8 mouse cellular contexts compared by ENCODE assay signal in genomic region chr2:91921181-91921789, GRCm38 (mm10). TPM values are rescaled to one million over a fixed set of nuclear protein-coding genes. Genes with fewer than 3 reads are reported as not detected.
DNase-seq lines count a peak whose midpoint lies in the region; ATAC-seq and TF ChIP-seq lines count a peak whose summit lies in the region.

No protein-coding gene starts in this region.

- no peak overlapping the region for H3K4me3 ChIP-seq in G1E (ENCODE audit: low read depth, low read length)
- H3K4me3 ChIP-seq in embryonic facial prominence, embryonic 10.5 days: peak overlapping the region; percentile 72
- H3K4me3 ChIP-seq in heart, postnatal 0 days (ENCODE audit: low read depth, low read length): peak overlapping the region; percentile 53
- no peak overlapping the region for H3K4me3 ChIP-seq in cerebellum, adult 2 months (replicated peaks; ENCODE audit: insufficient read depth, low read depth, low read length)

- TF ChIP-seq POLR2A in cerebellum, adult 2 months (IDR thresholded peaks at IDR 0.05; ENCODE audit: borderline replicate concordance, insufficient read depth, low read length): no peak

- no peak for TF ChIP-seq CTCF in G1E (IDR thresholded peaks at IDR 0.05; ENCODE audit: low read depth, low read length)
- no peak for TF ChIP-seq CTCF in heart, postnatal 0 days (IDR thresholded peaks at IDR 0.05; ENCODE audit: low read depth)
- no peak for TF ChIP-seq CTCF in cerebellum, adult 2 months (IDR thresholded peaks at IDR 0.05; ENCODE audit: borderline replicate concordance, insufficient read depth, low read depth, low read length)

- ATAC-seq in G1E (ENCODE audit: extremely low read depth, insufficient number of reproducible peaks, low FRiP score, poor library complexity, severe bottlenecking): no peak
- peak; percentile 59 for ATAC-seq in heart, postnatal 0 days (ENCODE audit: insufficient read depth, low read depth)
- peak; percentile 47 for ATAC-seq in megakaryocyte progenitor cell, adult 5-6 weeks (replicated peaks; ENCODE audit: poor library complexity)

- H3K9ac ChIP-seq in heart, postnatal 0 days (replicated peaks; ENCODE audit: low read depth, low read length): no peak overlapping the region

- peaks cover 5% of the 10 kb centered on the region for H3K4me1 ChIP-seq in G1E (ENCODE audit: insufficient read depth, low read depth, low read length)
- peaks cover 34% of the 10 kb centered on the region for H3K4me1 ChIP-seq in embryonic facial prominence, embryonic 10.5 days
- H3K4me1 ChIP-seq in heart, postnatal 0 days (ENCODE audit: control insufficient read depth, insufficient read depth): peaks cover 8% of the 10 kb centered on the region
- peaks cover 3% of the 10 kb centered on the region; the same call in 1 of the 2 replicates for H3K4me1 ChIP-seq in cerebellum, adult 2 months (ENCODE audit: control insufficient read depth, insufficient read depth, low read length)

- H3K27me3 ChIP-seq in G1E (ENCODE audit: insufficient read depth, low read length): peaks cover 35% of the 10 kb centered on the region
- H3K27me3 ChIP-seq in embryonic facial prominence, embryonic 10.5 days (replicated peaks; ENCODE audit: low read depth, poor library complexity, severe bottlenecking): peaks cover 66% of the 10 kb centered on the region
- peaks cover 41% of the 10 kb centered on the region for H3K27me3 ChIP-seq in heart, postnatal 0 days (ENCODE audit: control insufficient read depth, insufficient read depth, low read length)
- H3K27me3 ChIP-seq in cerebellum, adult 2 months (ENCODE audit: control insufficient read depth, insufficient read depth, low read length): peaks cover 4% of the 10 kb centered on the region; the same call in 1 of the 2 replicates

- H3K9me3 ChIP-seq in G1E (replicated peaks): peaks cover 30% of the 10 kb centered on the region
- no peaks in the 10 kb centered on the region for H3K9me3 ChIP-seq in embryonic facial prominence, embryonic 10.5 days
- H3K9me3 ChIP-seq in heart, postnatal 0 days (replicated peaks; ENCODE audit: control insufficient read depth, low read length): no peaks in the 10 kb centered on the region

- peak overlapping the region; percentile 74 for H3K4me2 ChIP-seq in heart, postnatal 0 days (ENCODE audit: low read depth, low read length)

- 3% methylated on average over 31 of the region's 31 CpGs for WGBS in embryonic facial prominence, embryonic 10.5 days
- 3% methylated on average over 31 of the region's 31 CpGs for WGBS in heart, postnatal 0 days
- 9% methylated on average over 31 of the region's 31 CpGs for WGBS in cerebellum, adult 2 months

- TF ChIP-seq EP300 in heart, postnatal 0 days (IDR thresholded peaks at IDR 0.05; ENCODE audit: low read depth): no peak

- DNase-seq in A20 (ENCODE audit: low read depth, low spot score) (peak; percentile 19), G1E (ENCODE audit: low spot score) (peak; percentile 47)
- DNase-seq in embryonic facial prominence, embryonic 10.5 days (ENCODE audit: low spot score): peak; percentile 76
- DNase-seq in heart, postnatal 0 days (ENCODE audit: low spot score): peak; percentile 53
- DNase-seq in kidney, postnatal 36 days: peak; percentile 81 to 94
- peak; percentile 59 to 87 for DNase-seq in spleen, postnatal 4 days (ENCODE audit: low spot score in 2 of 2)
- no peak for DNase-seq in cerebellum, adult 2 months

- peaks cover 31% of the 10 kb centered on the region for H3K36me3 ChIP-seq in G1E (replicated peaks)
- H3K36me3 ChIP-seq in embryonic facial prominence, embryonic 10.5 days (replicated peaks): peaks cover 34% of the 10 kb centered on the region
- peaks cover 27% of the 10 kb centered on the region for H3K36me3 ChIP-seq in heart, postnatal 0 days (replicated peaks; ENCODE audit: control insufficient read depth, insufficient read depth, low read length)

- no peak overlapping the region; the same call in 1 of the 2 replicates for H3K27ac ChIP-seq in embryonic facial prominence, embryonic 10.5 days (replicated peaks)
- H3K27ac ChIP-seq in heart, postnatal 0 days (ENCODE audit: low read depth): no peak overlapping the region
- no peak overlapping the region for H3K27ac ChIP-seq in cerebellum, adult 2 months (ENCODE audit: insufficient read depth, low read length)

RNA-seq across cellular contexts. Expression of gene Chrm4, which starts 5.8 kb away (rescaled TPM):
- total RNA-seq in G1E (2014; fragmentation: Nextera tagmentation) (0.60 TPM in 1 of 2 replicates, not detected in the other), G1E (2017) (0.11 and 0.23 TPM in 2 replicates)
- 0.04 TPM in 1 of 2 replicates, not detected in the other for polyA plus RNA-seq in G1E (2012)
- polyA plus RNA-seq in embryonic facial prominence, embryonic 10.5 days (2016; fragmentation: Nextera tagmentation; extraction: Ambion mirVana): 0.74 and 1.4 TPM in 2 replicates
- total RNA-seq in heart, postnatal 0 days (2014; rRNA removed; ENCODE audit: low replicate concordance): 0.27 TPM in 1 of 2 replicates, not detected in the other
- polyA plus RNA-seq in heart, postnatal 0 days (2015; fragmentation: Nextera tagmentation; extraction: Ambion mirVana): not detected in 2 replicates
- 0.17 TPM in 2 replicates for total RNA-seq in megakaryocyte progenitor cell, adult 5-6 weeks (2015)
- 0.17 TPM in 1 of 2 replicates, not detected in the other for total RNA-seq in megakaryocyte progenitor cell, adult 5-6 weeks (2017)
- polyA plus RNA-seq in cerebellum, adult 2 months (2012; rRNA removed): 2.0 TPM in 2 replicates

RNA-seq across cellular contexts. Expression of gene Mdk, which starts 10.8 kb away (rescaled TPM):
- total RNA-seq in G1E (2014; fragmentation: Nextera tagmentation) (4.5 and 4.9 TPM in 2 replicates), G1E (2017) (0.76 and 0.81 TPM in 2 replicates)
- 5.5 and 5.8 TPM in 2 replicates for polyA plus RNA-seq in G1E (2012)
- 2,212 and 2,218 TPM in 2 replicates for polyA plus RNA-seq in embryonic facial prominence, embryonic 10.5 days (2016; fragmentation: Nextera tagmentation; extraction: Ambion mirVana)
- total RNA-seq in heart, postnatal 0 days (2014; rRNA removed; ENCODE audit: low replicate concordance): 18.5 and 48.2 TPM in 2 replicates
- polyA plus RNA-seq in heart, postnatal 0 days (2015; fragmentation: Nextera tagmentation; extraction: Ambion mirVana): 100 and 119 TPM in 2 replicates
- 0.32 and 0.86 TPM in 2 replicates for total RNA-seq in megakaryocyte progenitor cell, adult 5-6 weeks (2015)
- total RNA-seq in megakaryocyte progenitor cell, adult 5-6 weeks (2017): 0.12 and 0.30 TPM in 2 replicates
- polyA plus RNA-seq in cerebellum, adult 2 months (2012; rRNA removed): 77.8 and 78.9 TPM in 2 replicates

RNA-seq across cellular contexts. Expression of gene Gm9821, which starts 24.2 kb away (rescaled TPM):
- total RNA-seq in G1E (2014; fragmentation: Nextera tagmentation) (not detected in 2 replicates), G1E (2017) (1.6 and 1.8 TPM in 2 replicates)
- 0.07 and 0.10 TPM in 2 replicates for polyA plus RNA-seq in G1E (2012)
- polyA plus RNA-seq in embryonic facial prominence, embryonic 10.5 days (2016; fragmentation: Nextera tagmentation; extraction: Ambion mirVana): 0.23 and 0.41 TPM in 2 replicates
- not detected in 2 replicates for total RNA-seq in heart, postnatal 0 days (2014; rRNA removed; ENCODE audit: low replicate concordance)
- 0.89 and 0.93 TPM in 2 replicates for polyA plus RNA-seq in heart, postnatal 0 days (2015; fragmentation: Nextera tagmentation; extraction: Ambion mirVana)
- total RNA-seq in megakaryocyte progenitor cell, adult 5-6 weeks (2015): not detected in 2 replicates
- 0.21 and 0.95 TPM in 2 replicates for total RNA-seq in megakaryocyte progenitor cell, adult 5-6 weeks (2017)
- not detected in 2 replicates for polyA plus RNA-seq in cerebellum, adult 2 months (2012; rRNA removed)

RNA-seq across cellular contexts. Expression of gene Dgkz, which starts 54.4 kb away (rescaled TPM):
- 290 and 308 TPM in 2 replicates for total RNA-seq in G1E (2014; fragmentation: Nextera tagmentation)
- total RNA-seq in G1E (2017): 115 and 146 TPM in 2 replicates
- 403 and 416 TPM in 2 replicates for polyA plus RNA-seq in G1E (2012)
- polyA plus RNA-seq in embryonic facial prominence, embryonic 10.5 days (2016; fragmentation: Nextera tagmentation; extraction: Ambion mirVana): 42.1 and 45.0 TPM in 2 replicates
- 77.0 and 77.9 TPM in 2 replicates for total RNA-seq in heart, postnatal 0 days (2014; rRNA removed; ENCODE audit: low replicate concordance)
- 24.0 and 26.2 TPM in 2 replicates for polyA plus RNA-seq in heart, postnatal 0 days (2015; fragmentation: Nextera tagmentation; extraction: Ambion mirVana)
- total RNA-seq in megakaryocyte progenitor cell, adult 5-6 weeks (2015): 111 and 112 TPM in 2 replicates
- 76.3 and 94.7 TPM in 2 replicates for total RNA-seq in megakaryocyte progenitor cell, adult 5-6 weeks (2017)
- 716 and 832 TPM in 2 replicates for polyA plus RNA-seq in cerebellum, adult 2 months (2012; rRNA removed)

Comparison
In these comparisons a context has a peak if more than half of its experiments do, and no peak if none do; other contexts are left out.
1. DNase-seq: peak in A20 (single experiment), G1E (single experiment), embryonic facial prominence, embryonic 10.5 days (single experiment), heart, postnatal 0 days (single experiment), kidney, postnatal 36 days (2 of 2) and spleen, postnatal 4 days (2 of 2); none in cerebellum, adult 2 months (0 of 2).
2. H3K4me3 ChIP-seq: peak in embryonic facial prominence, embryonic 10.5 days (single experiment) and heart, postnatal 0 days (single experiment); none in G1E (single experiment) and cerebellum, adult 2 months (single experiment).
3. RNA of gene Mdk, which starts 10.8 kb away (polyA plus RNA-seq): 2,212 to 2,218 TPM in embryonic facial prominence, embryonic 10.5 days; 100 to 119 TPM in heart, postnatal 0 days, 77.8 to 78.9 TPM in cerebellum, adult 2 months and 5.5 to 5.8 TPM in G1E; every median in the first group is over 10 times any median in the second.